Mouse (Mus musculus) bone marrow, adult 2 months (tissue): Measurements from ENCODE around the gene Dmrtc1c2.

Experiments used
- CTCF ChIP-seq: fragments of 200-500 bp; IDR thresholded peaks from 2 replicates; pipeline ENCODE4 v1.5.1; 2011; ENCODE audit warnings: low read length, control low read depth; ENCODE audit not compliant: control insufficient read depth, insufficient read depth
- POLR2A ChIP-seq: fragments of 200-500 bp; IDR thresholded peaks from 2 replicates; pipeline ENCODE4 v1.6.1; 2011; ENCODE audit warnings: low read depth, mild to moderate bottlenecking, control low read depth, low read length, borderline replicate concordance; ENCODE audit not compliant: control insufficient read depth

- TF ChIP-seq CTCF (no peak), POLR2A (no peak)
Observed at GRCm38 (mm10) chrX:102867871-102868270, 13.5 kb upstream of the Dmrtc1c2 start, which contains the start of gene 1700031F05Rik.
